Mouse (Mus musculus): Measurements from ENCODE around the gene Lyz2. TPM values are rescaled to one million over a fixed set of nuclear protein-coding genes. Genes with fewer than 3 reads are reported as not detected.

Lyz2 gene
- polyA plus RNA-seq (2016; fragmentation: Nextera tagmentation; extraction: Ambion mirVana), result 15.6 and 18.9 TPM in 2 replicates

DNA sequence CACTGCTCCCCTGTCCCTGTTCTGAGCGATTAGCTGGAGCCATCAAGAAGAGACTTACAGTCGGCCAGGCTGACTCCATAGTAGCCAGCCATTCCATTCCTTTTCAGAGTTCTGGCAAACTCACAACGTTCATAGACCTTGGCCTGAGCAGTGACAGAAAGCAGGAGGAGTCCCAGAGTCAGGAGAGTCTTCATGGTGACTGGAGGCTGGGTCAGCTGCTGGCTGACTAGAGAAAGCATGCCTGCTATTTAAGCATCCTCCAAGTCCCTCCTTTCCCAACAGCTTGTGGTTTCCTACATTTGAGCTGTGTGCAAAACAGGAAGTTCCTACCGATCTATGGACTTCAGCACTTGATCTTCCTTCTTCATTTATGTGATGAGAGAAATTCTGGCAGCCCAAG, at the start of gene Lyz2:
Gene Lyz2 (minus strand): TSS at position 273 of the 400 bp plus-strand sequence.
- Histone ChIP-seq H3K4me2 (replicated peaks) (no peak within 1 kb of the TSS), H3K4me1 (no peaks in the 10 kb centered on the region), H3K4me3 (no peak within 1 kb of the TSS), H3K9ac (replicated peaks) (no peak within 1 kb of the TSS), H3K27me3 (no peaks in the 10 kb centered on the region), H3K9me3 (no peaks in the 10 kb centered on the region), H3K27ac (replicated peaks) (no peak within 1 kb of the TSS), H3K36me3 (no peaks in the 10 kb centered on the region)
- ATAC-seq (ENCODE audit: low FRiP score, low read depth), result no peak
- WGBS, result 66% methylated on average over 4 of the region's 4 CpGs

- ATAC-seq (ENCODE audit: low FRiP score, low read depth), result no peak
- Histone ChIP-seq H3K9ac (replicated peaks) (no peak overlapping the region), H3K4me2 (replicated peaks) (no peak overlapping the region), H3K36me3 (no peaks in the 10 kb centered on the region), H3K4me3 (no peak overlapping the region), H3K27me3 (no peaks in the 10 kb centered on the region), H3K27ac (replicated peaks) (no peak overlapping the region), H3K4me1 (no peaks in the 10 kb centered on the region), H3K9me3 (no peaks in the 10 kb centered on the region)
- WGBS, result 83% methylated on average over 5 of the region's 5 CpGs
Observed at GRCm38 (mm10) chr10:117330521-117330920, 48.4 kb upstream of the Lyz2 start.

DNA sequence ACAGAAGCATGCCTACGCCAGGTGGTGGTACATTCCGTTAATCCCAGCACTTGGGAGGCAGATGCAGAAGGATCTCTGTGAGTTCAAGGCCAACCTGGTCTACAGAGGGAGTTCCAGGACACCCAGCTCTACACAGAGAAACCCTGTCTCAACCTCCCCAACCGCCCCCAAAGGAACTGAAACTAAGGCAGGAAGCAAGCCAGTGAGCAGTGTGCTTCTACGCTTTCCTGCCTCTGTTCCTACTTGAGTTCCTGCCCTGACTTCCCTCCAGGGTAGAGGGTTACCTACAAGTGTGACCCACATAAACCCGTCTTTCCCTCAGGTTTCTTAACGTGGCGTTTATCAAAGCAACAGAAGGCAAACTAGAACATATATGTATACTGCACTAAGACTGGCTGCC, 41.7 kb upstream of the Lyz2 start:
- Histone ChIP-seq H3K4me2 (replicated peaks) (no peak overlapping the region), H3K9me3 (no peaks in the 10 kb centered on the region), H3K27me3 (no peaks in the 10 kb centered on the region), H3K27ac (replicated peaks) (no peak overlapping the region), H3K36me3 (no peaks in the 10 kb centered on the region), H3K4me3 (no peak overlapping the region), H3K4me1 (no peaks in the 10 kb centered on the region), H3K9ac (replicated peaks) (no peak overlapping the region)
- no peak for ATAC-seq (ENCODE audit: low FRiP score, low read depth)
- WGBS, result 92% methylated on average over 7 of the region's 7 CpGs

GRCm38 (mm10) chr10:117322630-117323029, 40.5 kb upstream of the Lyz2 start:
- H3K27ac ChIP-seq (replicated peaks), result no peak overlapping the region
- no peaks in the 10 kb centered on the region for H3K36me3 ChIP-seq
- no peak overlapping the region for H3K9ac ChIP-seq (replicated peaks)
- no peak overlapping the region for H3K4me2 ChIP-seq (replicated peaks)
- no peaks in the 10 kb centered on the region for H3K27me3 ChIP-seq
- no peak overlapping the region for H3K4me3 ChIP-seq
- H3K9me3 ChIP-seq, result no peaks in the 10 kb centered on the region
- no peak for ATAC-seq (ENCODE audit: low FRiP score, low read depth)
- H3K4me1 ChIP-seq, result no peaks in the 10 kb centered on the region
- 95% methylated on average over 5 of the region's 5 CpGs for WGBS

GRCm38 (mm10) chr10:117320571-117320981, 38.5 kb upstream of the Lyz2 start:
- Histone ChIP-seq H3K4me2 (replicated peaks) (no peak overlapping the region), H3K27me3 (no peaks in the 10 kb centered on the region), H3K4me3 (no peak overlapping the region), H3K9ac (replicated peaks) (no peak overlapping the region), H3K27ac (replicated peaks) (no peak overlapping the region), H3K9me3 (no peaks in the 10 kb centered on the region), H3K4me1 (no peaks in the 10 kb centered on the region), H3K36me3 (no peaks in the 10 kb centered on the region)
- ATAC-seq (ENCODE audit: low FRiP score, low read depth), result no peak
- WGBS, result 69% methylated on average over 3 of the region's 3 CpGs

DNA sequence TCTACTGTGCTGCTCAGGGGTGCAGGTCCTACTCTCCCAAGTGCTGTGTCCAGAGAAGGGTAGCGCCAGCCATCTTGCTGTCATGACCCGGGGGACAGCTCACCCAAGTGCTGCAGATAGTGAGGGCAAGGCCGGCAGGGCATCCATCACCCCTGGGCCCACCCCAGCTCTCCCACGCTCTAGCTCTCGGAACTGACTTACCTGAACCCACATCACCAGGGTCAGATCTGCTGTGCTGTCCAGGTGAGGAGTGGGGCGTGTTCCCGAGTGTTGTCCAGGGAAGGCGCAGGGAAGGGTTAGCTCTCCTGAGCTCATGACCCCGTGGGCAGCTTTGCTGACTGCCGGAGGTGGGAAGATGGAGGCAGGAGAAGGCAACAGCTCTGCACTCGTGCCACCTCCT, 34.3 kb upstream of the Lyz2 start:
- H3K4me2 ChIP-seq (replicated peaks), result no peak overlapping the region
- H3K4me3 ChIP-seq, result no peak overlapping the region
- WGBS, result 92% methylated on average over 11 of the region's 11 CpGs
- H3K4me1 ChIP-seq, result no peaks in the 10 kb centered on the region
- no peaks in the 10 kb centered on the region for H3K36me3 ChIP-seq
- no peaks in the 10 kb centered on the region for H3K27me3 ChIP-seq
- H3K9ac ChIP-seq (replicated peaks), result no peak overlapping the region
- H3K9me3 ChIP-seq, result no peaks in the 10 kb centered on the region
- ATAC-seq (ENCODE audit: low FRiP score, low read depth), result no peak
- no peak overlapping the region for H3K27ac ChIP-seq (replicated peaks)

DNA sequence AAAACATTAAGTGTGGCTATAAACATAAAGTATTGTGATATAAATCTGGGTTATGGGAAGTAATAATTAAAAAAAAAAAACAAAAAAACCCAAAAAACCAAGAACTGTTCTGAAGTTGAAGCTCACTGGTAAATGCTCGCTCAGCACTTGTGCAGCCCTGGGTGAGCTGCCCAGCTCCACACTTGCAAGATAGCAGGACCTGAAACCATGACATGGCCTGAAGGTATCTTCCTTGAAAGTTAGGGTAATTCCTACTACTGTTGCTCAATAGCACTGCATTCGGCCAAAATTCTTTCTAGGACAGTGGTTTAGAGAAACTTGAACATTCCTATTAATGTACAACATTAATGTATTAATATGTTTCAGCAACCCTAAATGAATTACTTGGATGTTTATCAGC, 31.0 kb upstream of the Lyz2 start:
- no peak for ATAC-seq (ENCODE audit: low FRiP score, low read depth)
- no peaks in the 10 kb centered on the region for H3K27me3 ChIP-seq
- H3K4me3 ChIP-seq, result no peak overlapping the region
- no peaks in the 10 kb centered on the region for H3K4me1 ChIP-seq
- no peaks in the 10 kb centered on the region for H3K36me3 ChIP-seq
- 98% methylated on average over 2 of the region's 2 CpGs for WGBS
- no peaks in the 10 kb centered on the region for H3K9me3 ChIP-seq
- H3K27ac ChIP-seq (replicated peaks), result no peak overlapping the region
- no peak overlapping the region for H3K9ac ChIP-seq (replicated peaks)
- H3K4me2 ChIP-seq (replicated peaks), result no peak overlapping the region

- Histone ChIP-seq H3K4me3 (no peak overlapping the region), H3K9ac (replicated peaks) (no peak overlapping the region), H3K4me1 (no peaks in the 10 kb centered on the region), H3K36me3 (no peaks in the 10 kb centered on the region), H3K27me3 (no peaks in the 10 kb centered on the region), H3K27ac (replicated peaks) (no peak overlapping the region), H3K9me3 (no peaks in the 10 kb centered on the region), H3K4me2 (replicated peaks) (no peak overlapping the region)
- 89% methylated on average over 8 of the region's 8 CpGs for WGBS
- no peak for ATAC-seq (ENCODE audit: low FRiP score, low read depth)
Observed at GRCm38 (mm10) chr10:117312168-117312567, 30.0 kb upstream of the Lyz2 start.

- no peak for ATAC-seq (ENCODE audit: low FRiP score, low read depth)
- no peak overlapping the region for H3K4me2 ChIP-seq (replicated peaks)
Observed at GRCm38 (mm10) chr10:117304371-117304770, 22.2 kb upstream of the Lyz2 start.

GRCm38 (mm10) chr10:117301688-117302087, 19.6 kb upstream of the Lyz2 start:
- Histone ChIP-seq H3K4me2 (replicated peaks) (no peak overlapping the region), H3K36me3 (no peaks in the 10 kb centered on the region), H3K4me3 (no peak overlapping the region), H3K27me3 (no peaks in the 10 kb centered on the region), H3K4me1 (no peaks in the 10 kb centered on the region), H3K27ac (replicated peaks) (no peak overlapping the region), H3K9me3 (no peaks in the 10 kb centered on the region), H3K9ac (replicated peaks) (no peak overlapping the region)
- WGBS, result 94% methylated on average over 1 of the region's 1 CpGs
- ATAC-seq (ENCODE audit: low FRiP score, low read depth), result no peak

More at GRCm38 (mm10) chr10:117304371-117304770, 22.2 kb upstream of the Lyz2 start:
- Histone ChIP-seq H3K4me1 (no peaks in the 10 kb centered on the region), H3K9me3 (no peaks in the 10 kb centered on the region), H3K4me3 (no peak overlapping the region), H3K27me3 (no peaks in the 10 kb centered on the region), H3K9ac (replicated peaks) (no peak overlapping the region), H3K27ac (replicated peaks) (no peak overlapping the region), H3K36me3 (no peaks in the 10 kb centered on the region)
- WGBS, result 93% methylated on average over 5 of the region's 5 CpGs

DNA sequence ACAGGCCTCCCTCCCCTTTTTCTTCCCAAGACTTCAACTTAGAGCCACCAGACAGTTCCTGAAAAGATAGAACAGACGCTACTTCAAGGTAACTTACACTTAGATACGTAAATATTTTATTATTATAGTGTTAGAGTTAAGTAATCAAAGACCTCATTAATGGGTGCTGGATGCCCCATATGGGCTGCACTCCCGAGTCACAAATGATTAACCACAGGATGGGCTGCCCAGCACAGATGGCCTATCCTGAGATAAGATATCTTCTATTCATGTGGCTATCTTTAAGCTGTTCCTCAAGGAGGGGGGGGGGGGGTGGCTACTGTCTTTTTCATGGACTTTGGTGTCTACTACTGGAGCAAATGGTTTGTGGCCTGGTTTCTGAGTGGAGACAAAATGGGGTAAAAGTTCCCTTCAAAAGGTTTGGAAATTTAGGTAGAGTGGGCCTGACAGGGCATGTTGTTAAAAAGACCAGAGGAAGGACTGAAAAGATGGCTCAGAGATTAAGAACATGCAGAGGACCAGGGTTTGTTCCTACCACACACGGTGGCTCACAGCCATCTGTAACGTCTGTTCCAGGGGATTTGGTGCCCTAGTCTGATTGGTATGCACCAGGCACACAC, 17.9 kb upstream of the Lyz2 start:
- ATAC-seq (ENCODE audit: low FRiP score, low read depth), result no peak
- no peak overlapping the region for H3K9ac ChIP-seq (replicated peaks)
- 88% methylated on average over 5 of the region's 5 CpGs for WGBS
- H3K27ac ChIP-seq (replicated peaks), result no peak overlapping the region
- H3K4me2 ChIP-seq (replicated peaks), result no peak overlapping the region
- no peaks in the 10 kb centered on the region for H3K9me3 ChIP-seq
- H3K36me3 ChIP-seq, result no peaks in the 10 kb centered on the region
- H3K27me3 ChIP-seq, result no peaks in the 10 kb centered on the region
- H3K4me3 ChIP-seq, result no peak overlapping the region
- H3K4me1 ChIP-seq, result no peaks in the 10 kb centered on the region

DNA sequence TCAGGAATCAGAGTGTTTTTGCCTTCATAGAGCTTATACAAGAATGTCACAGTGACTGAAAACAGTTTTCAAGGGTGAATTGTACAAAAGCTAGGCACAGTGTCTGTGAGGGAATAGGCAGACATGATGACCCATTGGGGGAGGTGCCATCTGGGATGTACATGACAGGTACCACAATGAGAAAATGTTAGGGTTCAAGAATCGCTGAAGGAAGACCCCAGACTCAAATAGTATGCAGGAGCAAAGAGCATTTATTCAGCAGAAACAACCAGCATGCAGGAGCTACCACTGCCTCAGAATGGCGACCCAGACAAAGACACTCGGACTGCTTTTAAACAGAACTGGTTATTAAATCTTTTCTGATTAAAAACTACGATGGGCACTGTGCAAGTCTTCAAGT, 17.0 kb upstream of the Lyz2 start:
- WGBS, result 90% methylated on average over 4 of the region's 4 CpGs
- no peak overlapping the region for H3K4me3 ChIP-seq
- H3K4me1 ChIP-seq, result no peaks in the 10 kb centered on the region
- H3K4me2 ChIP-seq (replicated peaks), result no peak overlapping the region
- H3K27ac ChIP-seq (replicated peaks), result no peak overlapping the region
- H3K36me3 ChIP-seq, result no peaks in the 10 kb centered on the region
- no peaks in the 10 kb centered on the region for H3K9me3 ChIP-seq
- H3K9ac ChIP-seq (replicated peaks), result no peak overlapping the region
- H3K27me3 ChIP-seq, result no peaks in the 10 kb centered on the region
- no peak for ATAC-seq (ENCODE audit: low FRiP score, low read depth)

DNA sequence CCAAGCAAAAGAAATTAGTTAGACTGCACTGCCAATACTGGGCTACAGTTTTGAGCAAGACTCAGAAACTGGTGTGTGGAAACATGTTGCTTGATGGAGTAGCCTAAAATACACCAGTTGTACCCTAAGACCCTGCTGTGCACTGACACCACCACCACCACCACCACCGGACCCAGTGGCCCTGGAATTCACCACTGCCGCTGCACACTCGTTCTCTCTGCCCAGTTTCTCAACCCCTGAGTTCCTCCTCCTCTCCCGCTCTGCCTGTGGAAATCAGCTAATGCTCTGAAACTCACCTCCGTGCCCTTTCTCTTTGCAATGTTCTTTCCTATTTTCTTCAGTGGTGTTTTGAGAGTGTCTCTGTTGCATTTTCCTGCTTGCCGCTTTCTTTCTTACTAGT, 16.2 kb upstream of the Lyz2 start:
- Histone ChIP-seq H3K9me3 (no peaks in the 10 kb centered on the region), H3K4me2 (replicated peaks) (no peak overlapping the region), H3K4me3 (no peak overlapping the region), H3K4me1 (no peaks in the 10 kb centered on the region), H3K27me3 (no peaks in the 10 kb centered on the region), H3K36me3 (no peaks in the 10 kb centered on the region), H3K27ac (replicated peaks) (no peak overlapping the region), H3K9ac (replicated peaks) (no peak overlapping the region)
- ATAC-seq (ENCODE audit: low FRiP score, low read depth), result no peak
- WGBS, result 92% methylated on average over 6 of the region's 6 CpGs

All from midbrain, embryonic 12.5 days (tissue).